Comparison of ENCODE assay signal across 8 mouse cellular contexts in the genomic region with DNA sequence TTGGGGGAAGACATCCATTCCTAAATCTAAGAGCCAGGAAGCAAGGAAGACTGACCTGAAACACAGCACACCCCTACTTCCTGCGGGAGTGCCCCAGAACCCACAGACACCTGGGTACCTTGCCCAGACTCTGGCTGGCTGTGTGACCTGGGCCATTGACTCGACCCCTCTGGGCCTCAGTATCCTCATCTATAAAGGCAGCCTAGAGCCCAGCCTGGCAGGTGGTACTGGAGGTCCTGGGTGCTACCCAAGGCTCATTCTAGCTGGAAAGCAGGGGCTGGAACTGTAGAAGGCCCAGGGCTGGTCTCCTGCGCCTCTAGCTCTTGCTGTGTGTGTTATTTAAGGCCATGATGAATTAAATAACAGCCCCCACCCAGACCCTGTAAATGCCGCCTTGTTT. TPM values are rescaled to one million over a fixed set of nuclear protein-coding genes. Genes with fewer than 3 reads are reported as not detected.
DNase-seq lines count a peak whose midpoint lies in the region; ATAC-seq lines count a peak whose summit lies in the region.

No protein-coding gene starts in this region.

- intact Hi-C loops in gastrocnemius, postnatal 36 days (cut with DNase I): loop anchor here (1.0 kb wide), 1 partner anchor 61 kb away; no protein-coding TSS in a partner anchor

- no peak for ATAC-seq in heart, embryonic 12.5 days (ENCODE audit: insufficient number of reproducible peaks, low FRiP score)
- no peak for ATAC-seq in forebrain, embryonic 16.5 days
- ATAC-seq in midbrain, embryonic 11.5 days (ENCODE audit: low FRiP score): no peak

- H3K4me3 ChIP-seq in heart, embryonic 12.5 days: peak overlapping the region; percentile 86
- H3K4me3 ChIP-seq in embryonic facial prominence, embryonic 10.5 days: peak overlapping the region; percentile 84
- peak overlapping the region; percentile 60 for H3K4me3 ChIP-seq in forebrain, embryonic 16.5 days (replicated peaks; ENCODE audit: low read length)
- H3K4me3 ChIP-seq in midbrain, embryonic 11.5 days (ENCODE audit: low read depth, low read length): peak overlapping the region; percentile 46

- no peaks in the 10 kb centered on the region for H3K27me3 ChIP-seq in heart, embryonic 12.5 days (replicated peaks)
- H3K27me3 ChIP-seq in embryonic facial prominence, embryonic 10.5 days (replicated peaks; ENCODE audit: low read depth, poor library complexity, severe bottlenecking): no peaks in the 10 kb centered on the region
- no peaks in the 10 kb centered on the region for H3K27me3 ChIP-seq in forebrain, embryonic 16.5 days (replicated peaks; ENCODE audit: control insufficient read depth, insufficient read depth, low read length)
- H3K27me3 ChIP-seq in midbrain, embryonic 11.5 days (ENCODE audit: control insufficient read depth, insufficient read depth, low read length): no peaks in the 10 kb centered on the region

- H3K27ac ChIP-seq in heart, embryonic 12.5 days (ENCODE audit: poor library complexity, severe bottlenecking): no peak overlapping the region
- no peak overlapping the region for H3K27ac ChIP-seq in embryonic facial prominence, embryonic 10.5 days (replicated peaks)
- peak overlapping the region; percentile 99 for H3K27ac ChIP-seq in forebrain, embryonic 16.5 days (ENCODE audit: low read length)
- no peak overlapping the region for H3K27ac ChIP-seq in midbrain, embryonic 11.5 days (ENCODE audit: low read depth, low read length)

- peaks cover 4% of the 10 kb centered on the region; the same call in 1 of the 2 replicates for H3K36me3 ChIP-seq in heart, embryonic 12.5 days
- H3K36me3 ChIP-seq in embryonic facial prominence, embryonic 10.5 days (replicated peaks): peaks cover 10% of the 10 kb centered on the region
- H3K36me3 ChIP-seq in forebrain, embryonic 16.5 days (ENCODE audit: control insufficient read depth, insufficient read depth): no peaks in the 10 kb centered on the region
- no peaks in the 10 kb centered on the region for H3K36me3 ChIP-seq in midbrain, embryonic 11.5 days (ENCODE audit: control insufficient read depth, insufficient read depth, low read length)

- H3K9me3 ChIP-seq in heart, embryonic 12.5 days (replicated peaks): no peaks in the 10 kb centered on the region
- no peaks in the 10 kb centered on the region for H3K9me3 ChIP-seq in embryonic facial prominence, embryonic 10.5 days
- no peaks in the 10 kb centered on the region for H3K9me3 ChIP-seq in forebrain, embryonic 16.5 days (ENCODE audit: control insufficient read depth, low read length)
- no peaks in the 10 kb centered on the region for H3K9me3 ChIP-seq in midbrain, embryonic 11.5 days (ENCODE audit: control insufficient read depth, low read length)

- DNase-seq in heart, postnatal 4 days: no peak
- no peak for DNase-seq in embryonic facial prominence, embryonic 10.5 days (ENCODE audit: low spot score)
- no peak for DNase-seq in midbrain, embryonic 11.5 days (ENCODE audit: low spot score, missing footprints)
- no peak for DNase-seq in layer of hippocampus, postnatal 10 days (ENCODE audit: low spot score in 2 of 2)
- DNase-seq in gastrocnemius, postnatal 36 days: no peak
- DNase-seq in right cerebral cortex, postnatal 10 days (ENCODE audit: low spot score in 2 of 2): no peak

- 81% methylated on average over 4 of the region's 4 CpGs for WGBS in heart, embryonic 12.5 days
- 78% methylated on average over 4 of the region's 4 CpGs for WGBS in embryonic facial prominence, embryonic 10.5 days
- 76% methylated on average over 4 of the region's 4 CpGs for WGBS in forebrain, embryonic 16.5 days
- 78% methylated on average over 4 of the region's 4 CpGs for WGBS in midbrain, embryonic 11.5 days

- peak overlapping the region; percentile 39; the same call in 1 of the 2 replicates for H3K9ac ChIP-seq in heart, embryonic 12.5 days
- peak overlapping the region; percentile 85 for H3K9ac ChIP-seq in forebrain, embryonic 16.5 days (replicated peaks; ENCODE audit: low read depth, low read length)
- H3K9ac ChIP-seq in midbrain, embryonic 11.5 days (ENCODE audit: low read length): peak overlapping the region; percentile 74

- peak overlapping the region; percentile 85 for H3K4me2 ChIP-seq in heart, embryonic 12.5 days
- H3K4me2 ChIP-seq in forebrain, embryonic 16.5 days (ENCODE audit: low read length): peak overlapping the region; percentile 66
- H3K4me2 ChIP-seq in midbrain, embryonic 11.5 days: peak overlapping the region; percentile 84

- peaks cover 37% of the 10 kb centered on the region for H3K4me1 ChIP-seq in heart, embryonic 12.5 days (replicated peaks)
- peaks cover 49% of the 10 kb centered on the region for H3K4me1 ChIP-seq in embryonic facial prominence, embryonic 10.5 days
- H3K4me1 ChIP-seq in forebrain, embryonic 16.5 days (replicated peaks; ENCODE audit: control insufficient read depth, insufficient read depth, low read length): peaks cover 38% of the 10 kb centered on the region
- peaks cover 33% of the 10 kb centered on the region for H3K4me1 ChIP-seq in midbrain, embryonic 11.5 days (ENCODE audit: control insufficient read depth, insufficient read depth, low read length)

RNA-seq across cellular contexts. Expression of a gene that starts 1.4 kb away (rescaled TPM):
- polyA plus RNA-seq in heart, embryonic 12.5 days (2016; fragmentation: Nextera tagmentation; extraction: Ambion mirVana): 9.2 and 9.9 TPM in 2 replicates
- total RNA-seq in heart, postnatal 4 days (2021): 10 to 100 TPM; 41.0 to 42.9 TPM
- polyA plus RNA-seq in embryonic facial prominence, embryonic 10.5 days (2016; fragmentation: Nextera tagmentation; extraction: Ambion mirVana): 15.0 and 17.3 TPM in 2 replicates
- 37.3 and 38.5 TPM in 2 replicates for polyA plus RNA-seq in forebrain, embryonic 16.5 days (2015; fragmentation: Nextera tagmentation; extraction: Ambion mirVana)
- polyA plus RNA-seq in midbrain, embryonic 11.5 days (2014; fragmentation: Nextera tagmentation; extraction: Ambion mirVana): 20.7 and 22.7 TPM in 2 replicates
- 10 to 100 TPM; 93.9 to 95.2 TPM for total RNA-seq in layer of hippocampus, postnatal 10 days (2021)
- total RNA-seq in gastrocnemius, postnatal 36 days (2021): 10 to 100 TPM; 14.2 to 17.2 TPM
